Mouse (Mus musculus) lung, embryonic 16.5 days (tissue): ENCODE data around the gene Mapk10. TPM values are rescaled to one million over a fixed set of nuclear protein-coding genes. Genes with fewer than 3 reads are reported as not detected.

Source experiments
- ATAC-seq: fragments of 200-750 bp; cut with Nextera tagmentation; 2 replicates; pipeline ENCODE4 v1.8.0; 2017; ENCODE audit warnings: low read depth, mild to moderate bottlenecking, moderate library complexity
- H3K27ac ChIP-seq: fragments of 300-500 bp; sonication (generic); 2 replicates; pipeline ENCODE4 v1.5.1; 2014; ENCODE audit warnings: mild to moderate bottlenecking, control low read depth, low read length
- H3K27me3 ChIP-seq: fragments of 300-500 bp; sonication (generic); 2 replicates; pipeline ENCODE4 v1.6.1; 2014; ENCODE audit warnings: low read depth, low read length, mixed read lengths; ENCODE audit not compliant: control insufficient read depth, insufficient read depth
- H3K36me3 ChIP-seq: fragments of 300-500 bp; sonication (generic); 2 replicates; pipeline ENCODE4 v1.6.1; 2014; ENCODE audit warnings: low read length; ENCODE audit not compliant: control insufficient read depth, insufficient read depth
- H3K4me1 ChIP-seq: fragments of 300-500 bp; sonication (generic); replicated peaks from 2 replicates; pipeline ENCODE4 v1.6.1; 2014; ENCODE audit warnings: low read length, mixed read lengths; ENCODE audit not compliant: control insufficient read depth, insufficient read depth
- H3K4me2 ChIP-seq: fragments of 300-500 bp; sonication (generic); 2 replicates; pipeline ENCODE4 v1.6.1; 2014; ENCODE audit warnings: low read depth, low read length, control low read depth
- H3K4me3 ChIP-seq: fragments of 300-500 bp; sonication (generic); 2 replicates; pipeline ENCODE4 v1.5.1; 2014; ENCODE audit warnings: mild to moderate bottlenecking, low read length, control low read depth
- H3K9ac ChIP-seq: fragments of 300-500 bp; sonication (generic); 2 replicates; pipeline ENCODE4 v1.6.1; 2014; ENCODE audit warnings: low read length, control low read depth
- H3K9me3 ChIP-seq: fragments of 300-500 bp; sonication (generic); 2 replicates; pipeline ENCODE4 v1.6.1; 2016; ENCODE audit warnings: low read length; ENCODE audit not compliant: control insufficient read depth
- WGBS: fragments of 180-500 bp; shearing (Covaris S2); extraction: QIAGEN DNeasy Blood & Tissue Kit; methylation state at CpG from one replicate; pipeline ENCODE4 v1.1.7; 2014; 5-methylcytosine and 5-hydroxymethylcytosine counted together
- polyA plus RNA-seq: library from polyadenylated mRNA; unstranded; fragments of >200 nt; fragmentation: Nextera tagmentation; extraction: Ambion mirVana; gene quantifications from 2 replicates; pipeline ENCODE4 v1.2.1, GENCODE M21; 2015

Mapk10 gene
- polyA plus RNA-seq: 1.9 and 2.0 TPM in 2 replicates

DNA sequence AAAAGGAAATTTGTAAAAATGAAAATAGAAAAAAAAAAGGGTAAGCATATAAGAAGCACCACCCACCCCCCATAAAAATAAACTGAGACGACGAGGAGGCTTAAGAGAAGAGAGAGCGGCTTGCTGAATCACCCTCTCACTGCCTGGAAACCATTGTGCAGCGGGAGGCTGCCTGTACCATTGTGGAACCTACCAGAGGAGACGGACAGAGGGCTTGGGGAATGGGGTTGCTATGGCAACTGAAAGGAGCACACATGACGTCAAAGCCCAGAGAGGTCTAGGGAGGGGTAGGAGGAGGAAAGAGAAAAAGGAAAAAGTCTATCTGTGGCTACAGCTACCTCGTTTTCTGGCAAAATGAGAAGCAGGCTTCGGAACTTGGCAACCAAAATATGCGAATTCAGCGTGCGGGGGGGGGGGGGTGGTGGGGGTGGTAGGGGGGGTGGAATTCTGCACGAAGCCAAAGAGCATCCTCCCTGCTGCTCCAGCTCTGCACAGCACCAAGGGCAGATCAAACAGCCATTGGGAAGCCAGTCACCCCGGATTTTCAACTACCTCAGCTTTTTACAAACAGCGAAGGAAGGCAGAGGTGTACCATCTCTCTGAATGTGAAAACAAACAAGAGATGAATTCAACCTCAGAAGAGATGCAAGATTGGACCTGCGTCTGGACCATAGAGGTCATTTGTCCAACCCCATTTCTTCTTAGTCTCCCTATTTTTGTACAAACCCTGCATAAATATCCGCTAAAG lies at the start of gene Mapk10:
TSS of gene Mapk10 (minus strand) at position 234 of the 748 bp plus-strand sequence.
- Histone ChIP-seq H3K27ac (no peak within 1 kb of the TSS), H3K4me2 (peak within 1 kb of the TSS; percentile 41; the same call in 1 of the 2 replicates), H3K27me3 (no peaks in the 10 kb centered on the region), H3K36me3 (no peaks in the 10 kb centered on the region), H3K4me1 (no peaks in the 10 kb centered on the region), H3K9me3 (0 out of 2 replicates have a peak, but pooled peaks cover 2% of the 10 kb centered on the region), H3K9ac (no peak within 1 kb of the TSS), H3K4me3 (0 out of 2 replicates have a peak within 1 kb of the TSS, but pooled peaks have one; percentile 8)
- ATAC-seq: peak; percentile 96
- WGBS: 7% methylated on average over 16 of the region's 16 CpGs

DNA sequence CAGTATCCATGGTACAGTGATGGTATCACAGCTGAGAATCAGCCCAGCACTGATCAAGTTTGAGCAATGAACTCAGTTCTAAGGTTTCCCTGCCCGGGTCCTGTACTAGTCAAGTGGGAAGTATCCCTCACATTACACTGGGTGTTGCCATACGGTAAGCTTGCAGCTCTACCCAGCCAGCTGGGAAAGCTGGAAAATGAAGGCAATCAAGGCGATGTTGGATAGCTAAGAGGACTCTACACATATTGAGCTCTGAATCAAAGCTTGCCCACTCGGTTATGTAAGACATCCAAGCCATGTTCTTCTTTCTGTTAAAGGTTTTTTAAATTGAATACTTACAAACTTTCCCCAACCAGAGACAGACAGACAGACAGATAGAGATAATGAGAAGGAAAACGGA lies 45.0 kb upstream of the Mapk10 start:
- H3K9me3 ChIP-seq: no peaks in the 10 kb centered on the region; the same call in 1 of the 2 replicates
- H3K4me2 ChIP-seq: no peak overlapping the region
- no peak overlapping the region for H3K4me3 ChIP-seq
- no peaks in the 10 kb centered on the region for H3K27me3 ChIP-seq
- H3K27ac ChIP-seq: no peak overlapping the region
- H3K9ac ChIP-seq: no peak overlapping the region
- WGBS: 79% methylated on average over 5 of the region's 5 CpGs
- no peaks in the 10 kb centered on the region for H3K4me1 ChIP-seq
- no peak for ATAC-seq
- no peaks in the 10 kb centered on the region for H3K36me3 ChIP-seq

DNA sequence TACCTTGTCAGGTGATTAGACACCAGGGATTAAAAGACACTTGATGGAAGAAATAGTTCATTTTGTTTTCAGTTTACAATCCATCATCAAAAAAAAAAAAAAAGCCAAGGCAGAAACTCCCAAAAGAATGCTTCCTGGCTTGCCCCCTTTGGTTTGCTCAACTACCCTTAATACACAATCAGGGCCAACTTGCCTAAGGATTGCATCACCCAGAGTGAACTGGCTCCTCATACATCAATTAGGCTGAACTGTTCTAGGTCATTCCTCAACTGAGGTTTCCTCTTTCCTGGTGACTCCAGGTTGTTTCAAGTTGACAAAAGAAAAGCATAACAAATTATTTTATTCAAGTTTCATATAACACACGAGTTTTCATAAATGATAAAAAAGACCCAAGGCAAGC lies 31.3 kb upstream of the Mapk10 start:
- no peak overlapping the region for H3K4me3 ChIP-seq
- H3K9ac ChIP-seq: no peak overlapping the region
- no peak overlapping the region for H3K27ac ChIP-seq
- 65% methylated on average over 1 of the region's 1 CpGs for WGBS
- ATAC-seq: no peak
- no peaks in the 10 kb centered on the region for H3K9me3 ChIP-seq
- H3K4me1 ChIP-seq: no peaks in the 10 kb centered on the region
- H3K4me2 ChIP-seq: no peak overlapping the region
- H3K36me3 ChIP-seq: no peaks in the 10 kb centered on the region
- H3K27me3 ChIP-seq: no peaks in the 10 kb centered on the region

DNA sequence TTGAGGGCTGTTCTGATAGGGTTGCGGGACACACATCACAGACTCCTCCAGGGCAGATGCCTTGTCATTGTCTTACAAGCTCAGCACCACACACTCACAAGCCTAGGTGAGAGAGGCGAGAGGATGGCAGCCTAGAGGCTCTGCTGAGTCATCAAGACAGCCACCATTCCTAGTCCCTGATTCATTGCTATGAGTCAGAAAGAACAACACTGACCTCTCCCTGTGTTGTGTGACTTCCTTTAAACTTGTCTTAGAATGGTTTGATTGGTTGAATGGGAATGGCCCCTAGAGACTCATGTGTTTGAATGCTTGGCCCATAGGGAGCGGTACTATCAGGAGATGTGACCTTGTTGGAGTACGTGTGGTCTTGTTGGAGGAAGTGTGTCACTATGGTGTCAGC lies 20.7 kb upstream of the Mapk10 start:
- no peak overlapping the region for H3K4me3 ChIP-seq
- no peak overlapping the region for H3K9ac ChIP-seq
- H3K27ac ChIP-seq: no peak overlapping the region
- WGBS: 82% methylated on average over 4 of the region's 4 CpGs
- H3K4me2 ChIP-seq: no peak overlapping the region
- no peaks in the 10 kb centered on the region for H3K36me3 ChIP-seq
- ATAC-seq: no peak
- H3K9me3 ChIP-seq: no peaks in the 10 kb centered on the region
- H3K4me1 ChIP-seq: no peaks in the 10 kb centered on the region
- H3K27me3 ChIP-seq: no peaks in the 10 kb centered on the region

DNA sequence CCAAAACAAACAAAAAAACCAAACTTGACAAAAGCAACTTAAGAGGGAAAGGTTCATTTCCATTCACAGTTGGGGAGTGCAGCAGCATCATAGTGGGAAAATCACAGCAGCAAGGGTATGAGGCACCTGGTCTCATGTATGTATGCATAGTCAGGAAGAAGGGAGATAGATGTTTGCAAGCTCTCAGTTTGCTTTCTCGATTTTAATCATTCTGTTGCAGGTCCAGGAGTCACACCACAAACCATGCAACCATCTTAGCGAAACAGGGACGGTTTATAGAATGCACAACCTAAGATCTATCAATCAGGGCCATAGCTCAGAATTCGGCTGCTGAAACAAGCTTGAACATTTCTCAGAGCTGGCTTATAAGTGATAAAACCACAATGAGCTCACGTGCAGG lies 19.2 kb upstream of the Mapk10 start:
- no peaks in the 10 kb centered on the region for H3K36me3 ChIP-seq
- 77% methylated on average over 5 of the region's 5 CpGs for WGBS
- H3K4me3 ChIP-seq: no peak overlapping the region

DNA sequence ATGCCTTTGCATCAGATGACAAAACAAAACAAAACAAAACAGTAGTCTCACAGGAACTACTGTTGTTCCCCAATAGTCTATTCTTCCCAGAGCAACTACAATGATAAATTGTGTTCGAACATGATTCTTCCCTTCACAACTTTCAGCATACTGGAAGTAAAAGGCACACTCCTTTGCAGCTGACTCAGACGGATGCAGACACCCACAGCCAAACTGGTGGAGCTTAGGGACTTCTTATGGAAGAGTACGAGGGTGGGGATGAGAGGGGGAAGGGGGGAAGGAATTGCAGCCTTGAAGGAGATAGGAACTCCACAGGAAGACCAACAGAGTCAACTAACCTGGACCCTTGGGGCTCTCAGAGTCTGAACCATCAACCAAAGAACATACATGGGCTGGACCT lies 18.2 kb upstream of the Mapk10 start:
- no peak overlapping the region for H3K27ac ChIP-seq
- H3K9ac ChIP-seq: no peak overlapping the region
- no peak for ATAC-seq
- no peaks in the 10 kb centered on the region for H3K36me3 ChIP-seq
- 62% methylated on average over 3 of the region's 3 CpGs for WGBS
- no peaks in the 10 kb centered on the region for H3K27me3 ChIP-seq
- no peak overlapping the region for H3K4me3 ChIP-seq
- no peaks in the 10 kb centered on the region for H3K4me1 ChIP-seq
- H3K9me3 ChIP-seq: no peaks in the 10 kb centered on the region
- H3K4me2 ChIP-seq: no peak overlapping the region

More for the DNA sequence above, 19.2 kb upstream of the Mapk10 start:
- Histone ChIP-seq H3K4me2 (no peak overlapping the region), H3K4me1 (no peaks in the 10 kb centered on the region), H3K27ac (no peak overlapping the region), H3K27me3 (no peaks in the 10 kb centered on the region), H3K9ac (no peak overlapping the region), H3K9me3 (no peaks in the 10 kb centered on the region)
- no peak for ATAC-seq

DNA sequence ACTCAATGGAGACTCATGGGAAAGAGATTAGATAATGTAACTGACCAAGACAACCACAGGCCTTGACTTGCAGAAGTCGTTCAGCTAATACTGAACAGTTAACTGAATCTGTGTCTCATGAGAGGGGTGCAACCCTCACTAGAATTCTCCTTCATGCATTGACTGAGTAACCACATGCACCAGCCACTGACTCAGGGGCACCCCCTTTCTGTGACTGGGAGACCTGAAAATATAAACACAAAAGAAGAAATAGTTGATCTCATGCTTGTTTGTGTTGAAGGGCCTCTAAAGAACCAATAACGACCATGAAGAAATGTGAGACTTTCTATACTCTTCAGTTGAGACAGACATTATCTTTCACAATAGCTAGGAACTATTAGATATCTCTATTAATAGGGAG lies 10.9 kb upstream of the Mapk10 start:
- no peak for ATAC-seq
- H3K4me2 ChIP-seq: no peak overlapping the region

DNA sequence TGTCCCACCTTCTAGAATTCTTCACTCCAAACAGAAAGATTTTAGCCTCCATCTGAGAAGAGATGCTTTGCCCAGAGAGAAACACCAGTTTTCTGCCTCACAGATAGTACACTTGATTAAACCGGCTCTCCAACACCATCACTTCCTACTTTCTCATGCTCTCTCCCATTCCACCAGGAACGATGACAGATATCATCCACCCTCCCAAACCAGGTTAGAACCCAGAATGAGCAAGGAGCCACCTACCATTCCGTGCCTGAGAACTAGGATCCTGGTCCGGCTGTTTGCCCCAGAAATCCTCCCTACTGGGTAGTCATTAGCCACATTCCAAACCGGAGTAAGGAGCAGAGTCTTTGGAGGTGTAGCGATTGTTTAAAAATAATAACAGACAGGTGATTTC lies 490 bp downstream of the Mapk10 start:
- WGBS: 22% methylated on average over 6 of the region's 6 CpGs
- H3K4me2 ChIP-seq: peak overlapping the region; percentile 41; the same call in 1 of the 2 replicates
- no peaks in the 10 kb centered on the region for H3K4me1 ChIP-seq
- no peaks in the 10 kb centered on the region for H3K27me3 ChIP-seq
- no peak overlapping the region for H3K9ac ChIP-seq
- H3K4me3 ChIP-seq: no peak overlapping the region
- 0 out of 2 replicates have a peak, but pooled peaks cover 2% of the 10 kb centered on the region for H3K9me3 ChIP-seq
- ATAC-seq: no peak
- no peaks in the 10 kb centered on the region for H3K36me3 ChIP-seq
- no peak overlapping the region for H3K27ac ChIP-seq

More for the DNA sequence above, 10.9 kb upstream of the Mapk10 start:
- Histone ChIP-seq H3K4me3 (no peak overlapping the region), H3K4me1 (no peaks in the 10 kb centered on the region), H3K27me3 (no peaks in the 10 kb centered on the region), H3K9me3 (no peaks in the 10 kb centered on the region), H3K36me3 (no peaks in the 10 kb centered on the region), H3K27ac (no peak overlapping the region), H3K9ac (no peak overlapping the region)
- WGBS: 41% methylated on average over 2 of the region's 2 CpGs

DNA sequence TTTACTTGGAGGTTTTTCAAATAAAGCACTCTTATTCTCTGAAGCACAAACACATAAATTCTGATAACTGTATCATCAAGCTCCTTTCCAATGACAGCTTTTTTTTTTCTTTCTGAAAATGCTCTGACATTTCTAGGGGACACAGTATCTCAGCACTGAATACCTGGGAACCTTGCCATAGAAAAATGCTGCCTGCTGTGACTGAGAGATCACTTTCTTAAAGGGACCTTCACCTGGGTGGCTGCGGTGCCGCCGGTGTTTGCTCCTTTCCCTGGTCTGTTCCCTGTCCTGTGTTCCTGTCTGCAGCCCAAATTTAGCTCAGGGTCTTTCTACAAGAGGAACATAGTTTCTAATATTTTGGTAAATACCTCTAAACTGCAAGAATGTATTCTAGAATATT lies 1.1 kb downstream of the Mapk10 start:
- no peaks in the 10 kb centered on the region for H3K27me3 ChIP-seq
- H3K36me3 ChIP-seq: no peaks in the 10 kb centered on the region
- no peaks in the 10 kb centered on the region for H3K4me1 ChIP-seq
- H3K9ac ChIP-seq: no peak overlapping the region
- H3K4me3 ChIP-seq: no peak overlapping the region
- no peak overlapping the region for H3K4me2 ChIP-seq
- 0 out of 2 replicates have a peak, but pooled peaks cover 1% of the 10 kb centered on the region for H3K9me3 ChIP-seq
- no peak for ATAC-seq
- 62% methylated on average over 3 of the region's 3 CpGs for WGBS
- no peak overlapping the region for H3K27ac ChIP-seq
